In the genomic region with DNA sequence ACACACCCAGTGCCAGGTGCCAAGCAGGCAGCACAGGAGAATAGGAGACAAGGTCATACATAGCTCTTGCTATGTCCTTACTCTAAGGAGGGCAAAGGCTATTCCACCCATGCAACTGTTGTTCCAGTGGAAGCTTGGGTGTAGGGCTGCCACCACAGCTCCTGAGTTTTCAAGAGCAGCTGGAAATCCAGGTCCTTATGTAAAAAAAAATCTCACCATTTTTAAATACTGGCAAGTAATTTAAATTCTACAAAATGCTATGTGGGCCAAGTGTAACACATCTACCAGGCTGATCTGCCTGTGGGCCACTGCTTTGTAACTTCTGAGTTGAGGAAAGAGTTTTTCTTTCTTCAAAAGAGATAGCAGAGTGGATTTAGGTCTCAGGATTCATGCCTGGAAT, we compare ENCODE assay signal across 23 mouse cellular contexts. TPM values are rescaled to one million over a fixed set of nuclear protein-coding genes. Genes with fewer than 3 reads are reported as not detected.
"Had no signal": no experiment of that assay in that cellular context is flagged by ENCODE, and none has a peak within 500 bp of the region (broad histone marks: within the 10 kb centered on the region; RNA-seq: fewer than 3 reads in every experiment).

No protein-coding gene starts in this region.

- ATAC-seq: forebrain, embryonic 13.5 days; forebrain, embryonic 14.5 days; forebrain, embryonic 15.5 days; forebrain, embryonic 16.5 days; forebrain, postnatal 0 days had no signal

- DNase-seq: cerebellum, adult 2 months; cerebellum, adult 8-10 months; cerebellum, adult 9-10 months; cerebellum, adult 9-11 months; cerebellum, postnatal 10 days; cerebellum, postnatal 14 days; cerebellum, postnatal 25 days; cerebellum, postnatal 36 days; embryo, embryonic 11 days; forebrain, postnatal 0 days; gastrocnemius, adult 2 months; gastrocnemius, postnatal 10 days; gastrocnemius, postnatal 14 days; gastrocnemius, postnatal 25 days; gastrocnemius, postnatal 36 days; heart, adult 18-20 months; heart, adult 2 months had no signal

RNA-seq across cellular contexts. Expression of a gene that starts 19.6 kb away (rescaled TPM):
- total RNA-seq: common myeloid progenitor, adult 5-6 weeks; granulocyte monocyte progenitor cell, adult 5-6 weeks had no signal
